Mouse (Mus musculus) G1E (cell line): ENCODE measurements around the gene Ttf1.

Source experiments
- CTCF ChIP-seq: IDR thresholded peaks from 2 replicates; pipeline ENCODE4 v1.5.1; 2012; ENCODE audit warnings: low read depth, low read length, inconsistent platforms, mixed read lengths
- GATA1 ChIP-seq: IDR thresholded peaks from 2 replicates; pipeline ENCODE4 v1.6.1; 2012; ENCODE audit warnings: borderline replicate concordance, low read length, inconsistent platforms, mixed read lengths
- POLR2AphosphoS5 ChIP-seq: IDR thresholded peaks from 2 replicates; pipeline ENCODE4 v1.6.1; 2012; ENCODE audit warnings: low read depth, low read length, inconsistent platforms; ENCODE audit not compliant: insufficient replicate concordance

DNA sequence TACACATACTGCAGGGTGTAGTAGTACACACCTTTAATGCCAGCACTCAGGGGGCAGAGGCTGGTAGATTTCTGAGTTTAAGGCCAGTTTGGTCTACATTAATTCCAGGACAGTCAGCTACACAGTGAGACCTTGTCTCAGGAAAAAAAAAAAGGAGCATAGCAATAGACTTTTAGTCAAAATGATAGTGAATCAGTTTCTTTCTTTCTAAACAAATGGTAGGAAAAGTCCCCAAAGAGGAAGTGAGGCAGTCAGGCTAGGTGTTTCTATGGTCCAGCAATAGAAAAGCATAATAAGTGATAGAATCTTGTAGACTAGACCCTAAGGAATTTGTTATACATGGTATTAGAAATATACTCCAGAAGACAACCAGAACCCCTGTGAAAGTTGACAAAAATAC is 75.1 kb downstream of the Ttf1 start:
- TF ChIP-seq CTCF: no peak
- no peak for TF ChIP-seq POLR2AphosphoS5
- TF ChIP-seq GATA1: no peak
